Mouse (Mus musculus) embryonic facial prominence, embryonic 13.5 days (tissue): ENCODE results near the gene Olfr68. TPM values are rescaled to one million over a fixed set of nuclear protein-coding genes. Genes with fewer than 3 reads are reported as not detected.

Experiments
- ATAC-seq: fragments of 200-750 bp; cut with Nextera tagmentation; 2 replicates; pipeline ENCODE4 v1.8.0; 2017; ENCODE audit warnings: low read depth; ENCODE audit not compliant: insufficient number of reproducible peaks, insufficient read depth, low FRiP score, low TSS enrichment
- H3K27ac ChIP-seq: fragments of 300-500 bp; sonication (generic); 2 replicates; pipeline ENCODE4 v1.5.1; 2015; ENCODE audit warnings: moderate library complexity, mild to moderate bottlenecking, inconsistent platforms
- H3K27me3 ChIP-seq: fragments of 300-500 bp; sonication (generic); 2 replicates; pipeline ENCODE4 v1.6.1; 2015; ENCODE audit warnings: mild to moderate bottlenecking, inconsistent platforms
- H3K36me3 ChIP-seq: fragments of 300-500 bp; sonication (generic); 2 replicates; pipeline ENCODE4 v1.6.1; 2015; ENCODE audit warnings: mild to moderate bottlenecking, inconsistent platforms
- H3K4me1 ChIP-seq: fragments of 300-500 bp; sonication (generic); 2 replicates; pipeline ENCODE4 v1.6.1; 2015; ENCODE audit warnings: inconsistent platforms
- H3K4me2 ChIP-seq: fragments of 300-500 bp; sonication (generic); 2 replicates; pipeline ENCODE4 v1.6.1; 2015; ENCODE audit warnings: moderate library complexity, mild to moderate bottlenecking, inconsistent platforms
- H3K4me3 ChIP-seq: fragments of 300-500 bp; sonication (generic); 2 replicates; pipeline ENCODE4 v1.5.1; 2015; ENCODE audit warnings: mild to moderate bottlenecking, inconsistent platforms
- H3K9ac ChIP-seq: fragments of 300-500 bp; sonication (generic); 2 replicates; pipeline ENCODE4 v1.6.1; 2015; ENCODE audit warnings: mild to moderate bottlenecking, inconsistent platforms
- H3K9me3 ChIP-seq: fragments of 300-500 bp; sonication (generic); 2 replicates; pipeline ENCODE4 v1.6.1; 2016; ENCODE audit warnings: inconsistent platforms
- WGBS: fragments of 180-500 bp; shearing (Covaris S2); methylation state at CpG from one replicate; pipeline ENCODE4 v1.1.7; 2015; ENCODE audit warnings: mixed read lengths; 5-methylcytosine and 5-hydroxymethylcytosine counted together
- polyA plus RNA-seq: library from polyadenylated mRNA; unstranded; fragments of >200 nt; fragmentation: Nextera tagmentation; extraction: Ambion mirVana; gene quantifications from 2 replicates; pipeline ENCODE4 v1.2.1, GENCODE M21; 2015

The Olfr68 gene
- polyA plus RNA-seq, 1 experiment from 2014 or later = not detected

GRCm38 (mm10) chr7:103744843-103745242 lies 34.7 kb downstream of the Olfr68 start, which contains the start of gene Olfr629:
Gene Olfr629, minus strand, starts transcription at chr7:103744943.
- H3K4me1 ChIP-seq = no peaks in the 10 kb centered on the region
- no peak for ATAC-seq
- H3K9ac ChIP-seq = no peak within 1 kb of the TSS
- no peaks in the 10 kb centered on the region for H3K36me3 ChIP-seq
- no peaks in the 10 kb centered on the region for H3K9me3 ChIP-seq
- H3K27me3 ChIP-seq = no peaks in the 10 kb centered on the region
- no peak within 1 kb of the TSS for H3K27ac ChIP-seq
- no peak within 1 kb of the TSS for H3K4me2 ChIP-seq
- 74% methylated on average over 2 of the region's 2 CpGs for WGBS
- H3K4me3 ChIP-seq = no peak within 1 kb of the TSS

- H3K27ac ChIP-seq = no peak within 1 kb of the TSS
- H3K27me3 ChIP-seq = no peaks in the 10 kb centered on the region
- 96% methylated on average over 1 of the region's 1 CpGs for WGBS
- no peak for ATAC-seq
- no peak within 1 kb of the TSS for H3K4me3 ChIP-seq
- H3K36me3 ChIP-seq = no peaks in the 10 kb centered on the region
- H3K9ac ChIP-seq = no peak within 1 kb of the TSS
- H3K4me2 ChIP-seq = no peak within 1 kb of the TSS
- no peaks in the 10 kb centered on the region for H3K4me1 ChIP-seq
- no peaks in the 10 kb centered on the region for H3K9me3 ChIP-seq
These were observed 49.4 kb downstream of the Olfr68 start, which contains the start of gene Olfr628 for GRCm38 (mm10) chr7:103730074-103730473. Gene Olfr628, plus strand, starts transcription at chr7:103730374.

Other genes with a start within 250 kb of the Olfr68 start
- gene Olfr612, start 237.0 kb downstream of the Olfr68 start, polyA plus RNA-seq = not detected in 2 replicates
- gene Olfr613, start 231.6 kb downstream of the Olfr68 start, polyA plus RNA-seq = not detected in 2 replicates
- not detected in 2 replicates for gene Olfr615, start 223.6 kb downstream of the Olfr68 start, polyA plus RNA-seq
- gene Olfr616, start 210.6 kb downstream of the Olfr68 start, polyA plus RNA-seq = not detected in 2 replicates
- not detected in 2 replicates for gene Olfr617, start 206.6 kb downstream of the Olfr68 start, polyA plus RNA-seq
- not detected in 2 replicates for gene Olfr618, start 189.6 kb downstream of the Olfr68 start, polyA plus RNA-seq
- not detected in 2 replicates for gene Olfr619, start 179.1 kb downstream of the Olfr68 start, polyA plus RNA-seq
- gene Olfr620, start 167.2 kb downstream of the Olfr68 start, polyA plus RNA-seq = not detected in 2 replicates
- gene Olfr622, start 137.0 kb downstream of the Olfr68 start, polyA plus RNA-seq = 0.18 and 0.22 TPM in 2 replicates
- gene Olfr623, start 116.0 kb downstream of the Olfr68 start, polyA plus RNA-seq = not detected in 2 replicates
- gene Olfr624, start 108.5 kb downstream of the Olfr68 start, polyA plus RNA-seq = 0.07 and 0.08 TPM in 2 replicates
- not detected in 2 replicates for gene Olfr625-ps1, start 97.0 kb downstream of the Olfr68 start, polyA plus RNA-seq
- not detected in 2 replicates for gene Olfr243, start 65.0 kb downstream of the Olfr68 start, polyA plus RNA-seq
- gene Olfr628, start 49.3 kb downstream of the Olfr68 start, polyA plus RNA-seq = not detected in 2 replicates
- not detected in 2 replicates for gene Olfr629, start 34.8 kb downstream of the Olfr68 start, polyA plus RNA-seq
- not detected in 2 replicates for gene Olfr630, start 22.4 kb downstream of the Olfr68 start, polyA plus RNA-seq
- not detected in 2 replicates for gene Olfr69, start 8.1 kb downstream of the Olfr68 start, polyA plus RNA-seq
- gene Olfr67, start 12.1 kb upstream of the Olfr68 start, polyA plus RNA-seq = not detected in 2 replicates
- gene Hbb-bt, start 34.3 kb upstream of the Olfr68 start, polyA plus RNA-seq = 1,311 and 2,074 TPM in 2 replicates
- 2,604 and 4,415 TPM in 2 replicates for gene Hbb-bs, start 48.4 kb upstream of the Olfr68 start, polyA plus RNA-seq
- gene Hbb-bh2, start 60.8 kb upstream of the Olfr68 start, polyA plus RNA-seq = not detected in 2 replicates
- gene Hbb-bh1, start 63.5 kb upstream of the Olfr68 start, polyA plus RNA-seq = 46.9 and 96.8 TPM in 2 replicates
- gene Hbb-y, start 73.5 kb upstream of the Olfr68 start, polyA plus RNA-seq = 5,482 and 5,510 TPM in 2 replicates
- gene Olfr66, start 106.6 kb upstream of the Olfr68 start, polyA plus RNA-seq = not detected in 2 replicates
- gene Olfr64, start 114.8 kb upstream of the Olfr68 start, polyA plus RNA-seq = not detected in 2 replicates
- gene Olfr65, start 123.8 kb upstream of the Olfr68 start, polyA plus RNA-seq = not detected in 2 replicates
- gene Olfr631, start 149.1 kb upstream of the Olfr68 start, polyA plus RNA-seq = not detected in 2 replicates
- not detected in 2 replicates for gene Olfr632, start 154.6 kb upstream of the Olfr68 start, polyA plus RNA-seq
- not detected in 2 replicates for gene Olfr633, start 164.7 kb upstream of the Olfr68 start, polyA plus RNA-seq
- 0.03 TPM in 1 of 2 replicates, not detected in the other for gene Olfr635, start 191.5 kb upstream of the Olfr68 start, polyA plus RNA-seq
- not detected in 2 replicates for gene Olfr638, start 219.0 kb upstream of the Olfr68 start, polyA plus RNA-seq
- gene Olfr639, start 237.6 kb upstream of the Olfr68 start, polyA plus RNA-seq = 0.04 and 0.06 TPM in 2 replicates
- not detected in 2 replicates for gene Olfr640, start 245.9 kb upstream of the Olfr68 start, polyA plus RNA-seq